Mouse (Mus musculus): ENCODE data around the gene Leng1. TPM values are rescaled to one million over a fixed set of nuclear protein-coding genes. Genes with fewer than 3 reads are reported as not detected.
"Not testable (repeated sequence)": the region's sequence is repeated elsewhere in the genome, so short reads cannot be mapped to it uniquely, and the experiment has no call there.

The Leng1 gene
- 23.4 and 24.6 TPM in 2 replicates for polyA plus RNA-seq (2016; fragmentation: Nextera tagmentation; extraction: Ambion mirVana)

DNA sequence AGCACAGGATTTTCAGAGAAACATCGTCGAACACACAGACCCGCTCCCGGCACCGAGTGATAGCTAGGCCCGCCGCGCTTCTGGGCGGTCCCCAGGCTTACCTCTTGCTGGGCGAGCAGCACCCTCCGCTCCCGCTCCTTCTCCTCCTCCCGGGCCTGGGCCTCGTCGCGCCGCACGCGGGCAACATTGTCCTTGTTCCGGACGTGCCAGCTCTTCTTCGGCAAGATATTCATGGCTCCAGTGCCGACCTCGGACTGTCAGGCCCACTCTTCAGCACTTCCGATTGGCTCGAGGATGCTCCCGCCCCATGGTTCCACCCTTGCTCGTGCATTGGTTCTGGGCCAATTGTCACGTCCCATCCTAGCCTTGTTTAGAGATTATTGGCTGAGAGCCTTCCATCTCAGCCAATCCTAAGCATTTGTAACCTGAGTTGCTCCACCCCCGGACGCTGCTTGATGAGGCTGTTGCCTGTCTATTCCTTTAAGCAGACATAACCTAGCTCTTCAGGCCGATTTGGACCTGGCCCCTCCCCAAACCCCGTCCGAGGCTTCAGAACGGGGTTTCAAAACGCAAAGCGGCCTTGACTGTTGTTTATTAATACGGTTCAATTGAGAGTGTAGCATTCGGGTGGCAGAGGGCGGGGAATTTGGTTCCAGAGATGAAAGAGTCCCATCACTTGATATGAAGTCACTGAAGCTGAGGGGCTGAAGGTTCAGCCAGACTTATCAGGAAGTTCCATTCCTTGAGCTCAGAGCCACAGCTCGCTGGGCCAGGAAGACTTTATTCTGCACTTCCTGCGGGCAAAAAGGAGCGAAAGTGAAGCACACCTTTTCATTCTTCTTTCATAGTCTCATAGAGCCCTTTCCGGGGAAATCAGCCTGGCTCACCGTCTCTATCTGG is at the start of gene Leng1:
TSS of gene Leng1 (minus strand) at position 626 of the 900 bp plus-strand sequence.
- WGBS, result 4% methylated on average over 45 of the region's 45 CpGs

GRCm38 (mm10) chr7:3715249-3715648 is 49.6 kb upstream of the Leng1 start:
- ATAC-seq (ENCODE audit: insufficient number of reproducible peaks, insufficient read depth, low FRiP score, low TSS enrichment), result no peak
- no peaks in the 10 kb centered on the region for H3K27me3 ChIP-seq
- no peak overlapping the region for H3K27ac ChIP-seq
- 54% methylated on average over 1 of the region's 1 CpGs for WGBS
- H3K4me3 ChIP-seq, result no peak overlapping the region
- no peaks in the 10 kb centered on the region for H3K36me3 ChIP-seq
- no peaks in the 10 kb centered on the region for H3K4me1 ChIP-seq
- H3K4me2 ChIP-seq (replicated peaks), result no peak overlapping the region
- H3K9ac ChIP-seq, result no peak overlapping the region
- no peaks in the 10 kb centered on the region for H3K9me3 ChIP-seq

More for the DNA sequence above, at the start of gene Leng1:
- Histone ChIP-seq H3K4me1 (peaks cover 11% of the 10 kb centered on the region), H3K4me3 (peak within 1 kb of the TSS; percentile 72), H3K27ac (peak within 1 kb of the TSS; percentile 88), H3K36me3 (peaks cover 26% of the 10 kb centered on the region), H3K9ac (peak within 1 kb of the TSS; percentile 79), H3K4me2 (replicated peaks) (peak within 1 kb of the TSS; percentile 73), H3K27me3 (no peaks in the 10 kb centered on the region), H3K9me3 (no peaks in the 10 kb centered on the region)
- ATAC-seq (ENCODE audit: insufficient number of reproducible peaks, insufficient read depth, low FRiP score, low TSS enrichment), result peak; percentile 97

DNA sequence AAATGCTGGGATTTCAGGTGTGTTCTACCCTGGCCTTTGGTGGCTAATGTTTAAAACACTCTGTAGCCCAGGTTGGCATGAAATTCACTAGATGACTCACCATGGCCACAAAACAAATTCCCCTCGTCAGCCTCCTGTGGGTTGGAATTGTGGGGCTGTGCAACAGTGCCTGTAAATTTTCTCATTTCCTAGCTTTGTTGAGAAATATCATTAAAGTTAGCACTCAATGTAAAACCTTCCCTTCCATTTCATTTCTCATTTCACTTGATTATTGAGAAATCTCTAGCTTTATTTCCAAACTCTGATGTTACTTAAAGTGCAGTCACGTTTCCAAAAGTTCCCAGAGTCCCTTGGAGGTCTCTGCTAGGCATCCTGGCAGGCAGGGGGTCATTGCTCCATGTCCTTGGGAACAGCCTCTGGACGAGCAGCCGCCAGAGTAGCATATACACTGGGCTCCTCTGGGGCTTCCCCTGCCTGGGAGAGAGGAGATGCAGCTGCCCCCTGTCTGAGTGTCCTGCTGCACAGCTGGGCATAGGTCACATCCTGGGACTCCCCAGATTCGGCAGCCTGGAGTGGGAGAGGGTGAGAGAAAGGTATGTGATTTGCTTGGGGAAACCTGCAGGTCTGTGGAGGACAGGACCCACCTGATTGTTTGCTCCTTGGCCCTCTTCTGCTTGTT is 46.8 kb upstream of the Leng1 start:
- H3K4me1 ChIP-seq, result no peaks in the 10 kb centered on the region
- peaks cover 9% of the 10 kb centered on the region; the same call in 1 of the 2 replicates for H3K36me3 ChIP-seq
- H3K4me2 ChIP-seq (replicated peaks), result no peak overlapping the region
- H3K4me3 ChIP-seq, result no peak overlapping the region
- H3K9me3 ChIP-seq, result no peaks in the 10 kb centered on the region
- ATAC-seq (ENCODE audit: insufficient number of reproducible peaks, insufficient read depth, low FRiP score, low TSS enrichment), result no peak
- WGBS, result 43% methylated on average over 5 of the region's 5 CpGs
- no peak overlapping the region for H3K27ac ChIP-seq
- no peak overlapping the region for H3K9ac ChIP-seq
- no peaks in the 10 kb centered on the region for H3K27me3 ChIP-seq

- Histone ChIP-seq H3K36me3 (peaks cover 26% of the 10 kb centered on the region), H3K9me3 (no peaks in the 10 kb centered on the region), H3K27me3 (no peaks in the 10 kb centered on the region), H3K4me3 (no peak overlapping the region), H3K4me1 (peaks cover 5% of the 10 kb centered on the region), H3K27ac (no peak overlapping the region), H3K4me2 (replicated peaks) (no peak overlapping the region), H3K9ac (no peak overlapping the region)
- WGBS, result 88% methylated on average over 1 of the region's 1 CpGs
- no peak for ATAC-seq (ENCODE audit: insufficient number of reproducible peaks, insufficient read depth, low FRiP score, low TSS enrichment)
Observed at GRCm38 (mm10) chr7:3709000-3709399, 43.4 kb upstream of the Leng1 start.

DNA sequence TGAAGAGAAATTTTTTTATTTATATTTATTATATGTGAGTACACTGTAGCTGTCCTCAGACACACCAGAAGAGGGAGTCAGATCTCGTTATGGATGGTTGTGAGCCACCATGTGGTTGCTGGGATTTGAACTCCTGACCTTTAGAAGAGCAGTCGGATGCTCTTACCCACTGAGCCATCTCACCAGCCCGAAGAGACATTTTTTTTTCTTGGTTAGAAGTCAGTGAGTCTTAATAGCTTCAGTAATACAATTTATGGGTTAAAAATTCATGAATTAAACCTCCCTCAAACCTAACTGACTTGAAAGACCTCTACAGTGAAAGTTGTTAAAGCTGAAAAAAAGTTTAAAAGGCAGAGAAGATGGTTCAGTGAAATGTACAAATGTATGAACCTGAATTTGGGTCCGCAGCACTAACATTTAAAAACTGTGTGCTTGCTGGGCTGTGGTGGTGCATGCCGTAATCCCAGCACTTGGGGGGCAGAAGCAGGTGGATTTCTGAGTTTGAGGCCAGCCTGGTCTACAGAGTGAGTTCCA is 42.9 kb upstream of the Leng1 start:
- not testable (repeated sequence) for H3K9me3 ChIP-seq; H3K4me3 ChIP-seq; H3K27ac ChIP-seq; H3K9ac ChIP-seq; H3K4me1 ChIP-seq; H3K4me2 ChIP-seq (replicated peaks); H3K27me3 ChIP-seq; ATAC-seq (ENCODE audit: insufficient number of reproducible peaks, insufficient read depth, low FRiP score, low TSS enrichment)
- peaks cover 26% of the 10 kb centered on the region for H3K36me3 ChIP-seq
- 37% methylated on average over 5 of the region's 5 CpGs for WGBS

DNA sequence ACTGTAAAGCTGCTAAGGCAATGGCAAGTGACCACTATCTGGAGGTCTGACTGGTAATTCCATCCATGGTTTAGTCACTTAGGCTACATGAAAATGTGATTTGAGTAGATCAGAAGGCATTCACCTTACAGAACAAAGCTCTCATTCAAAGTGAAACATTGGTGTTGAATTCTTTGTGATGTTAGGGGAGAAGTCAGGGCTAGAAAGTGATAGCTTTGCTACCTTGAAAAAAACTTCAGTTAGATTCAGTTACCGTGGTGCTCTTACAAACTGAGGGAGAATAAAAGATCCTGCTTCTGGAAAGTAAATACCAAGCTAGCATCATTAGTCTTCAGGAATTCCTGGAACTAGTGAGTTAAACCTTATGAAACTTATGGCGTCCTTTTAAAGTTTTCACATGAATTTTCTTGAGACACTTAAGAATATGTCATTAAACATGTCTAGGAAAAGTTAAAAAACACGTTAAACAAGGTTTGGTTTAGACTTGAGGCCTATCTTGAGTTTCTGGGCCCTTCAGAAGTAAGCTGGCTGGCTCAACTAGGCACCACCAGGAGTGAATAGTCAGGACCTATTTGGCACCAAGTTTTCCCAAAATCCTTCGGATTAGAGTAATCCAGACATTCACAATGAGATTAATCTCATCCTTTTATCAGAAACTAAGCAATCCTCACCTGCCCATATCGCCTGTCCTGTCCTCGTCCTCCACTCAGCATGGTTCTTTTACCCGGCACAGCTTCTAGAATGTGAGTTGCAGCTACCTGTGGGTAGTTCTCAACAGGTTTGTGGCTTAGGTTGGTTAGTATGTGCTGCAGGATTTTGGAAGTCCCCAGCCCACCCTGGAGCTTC is 42.2 kb upstream of the Leng1 start:
- ATAC-seq (ENCODE audit: insufficient number of reproducible peaks, insufficient read depth, low FRiP score, low TSS enrichment), result no peak

DNA sequence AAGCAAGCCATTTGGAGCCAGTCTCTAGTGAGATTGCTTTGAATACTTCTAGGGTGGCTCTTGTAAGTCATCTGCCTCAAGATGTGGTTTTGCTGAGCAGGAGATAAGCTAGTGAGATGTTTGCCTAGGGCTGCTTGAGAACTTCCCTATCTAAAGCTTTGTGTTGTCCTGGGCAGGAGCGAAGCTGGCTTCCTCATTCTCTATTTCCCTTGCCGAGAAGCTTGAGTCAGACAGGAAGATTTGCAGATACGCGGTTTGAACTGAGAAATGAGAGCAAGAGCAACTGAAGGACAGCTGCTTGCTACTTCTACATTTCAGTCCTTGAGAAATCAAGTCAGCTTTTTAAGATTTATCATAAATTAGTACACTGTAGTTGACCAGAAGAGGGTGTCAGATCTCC is 41.4 kb upstream of the Leng1 start:
- Histone ChIP-seq H3K27ac (no peak overlapping the region), H3K36me3 (peaks cover 26% of the 10 kb centered on the region), H3K27me3 (no peaks in the 10 kb centered on the region), H3K4me3 (no peak overlapping the region), H3K9ac (no peak overlapping the region), H3K4me1 (peaks cover 5% of the 10 kb centered on the region), H3K4me2 (replicated peaks) (peak overlapping the region; percentile 73), H3K9me3 (no peaks in the 10 kb centered on the region)
- ATAC-seq (ENCODE audit: insufficient number of reproducible peaks, insufficient read depth, low FRiP score, low TSS enrichment), result no peak
- 63% methylated on average over 4 of the region's 4 CpGs for WGBS

More for the DNA sequence above, 42.2 kb upstream of the Leng1 start:
- Histone ChIP-seq H3K9me3 (no peaks in the 10 kb centered on the region), H3K9ac (no peak overlapping the region), H3K4me2 (replicated peaks) (no peak overlapping the region), H3K27ac (no peak overlapping the region), H3K27me3 (no peaks in the 10 kb centered on the region), H3K4me1 (peaks cover 5% of the 10 kb centered on the region), H3K36me3 (peaks cover 26% of the 10 kb centered on the region), H3K4me3 (no peak overlapping the region)
- WGBS, result 25% methylated on average over 7 of the region's 7 CpGs

DNA sequence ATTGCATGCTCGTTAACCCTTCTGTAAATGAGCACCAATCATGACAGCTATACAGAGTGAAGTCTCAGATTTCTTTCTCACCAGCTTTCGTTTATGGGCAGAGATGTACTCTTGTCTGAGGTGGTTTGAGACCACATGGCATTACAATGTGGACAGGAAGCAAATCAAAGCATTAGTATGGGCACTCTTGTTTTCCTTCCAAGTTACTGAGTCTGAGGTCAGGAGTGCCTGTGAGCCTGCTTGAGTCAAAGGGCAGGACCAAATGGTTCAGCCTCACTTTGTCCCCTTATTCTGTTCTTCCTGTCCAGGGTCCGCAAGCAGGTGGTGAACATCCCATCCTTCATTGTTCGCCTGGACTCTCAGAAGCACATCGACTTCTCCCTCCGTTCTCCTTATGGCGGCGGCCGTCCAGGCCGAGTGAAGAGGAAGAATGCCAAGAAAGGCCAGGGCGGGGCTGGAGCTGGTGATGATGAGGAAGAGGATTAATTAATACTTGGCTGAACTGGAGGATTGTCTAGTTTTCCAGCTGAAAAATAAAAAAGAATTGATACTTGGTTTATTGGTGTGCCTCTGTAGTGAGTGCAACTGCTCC is 40.8 kb upstream of the Leng1 start:
- peak overlapping the region; percentile 93 for H3K4me3 ChIP-seq
- H3K27ac ChIP-seq, result peak overlapping the region; percentile 57; the same call in 1 of the 2 replicates
- peak overlapping the region; percentile 94 for H3K9ac ChIP-seq
- WGBS, result 62% methylated on average over 11 of the region's 11 CpGs
- H3K4me1 ChIP-seq, result peaks cover 5% of the 10 kb centered on the region
- no peaks in the 10 kb centered on the region for H3K27me3 ChIP-seq
- H3K4me2 ChIP-seq (replicated peaks), result peak overlapping the region; percentile 73
- H3K36me3 ChIP-seq, result peaks cover 26% of the 10 kb centered on the region
- no peak for ATAC-seq (ENCODE audit: insufficient number of reproducible peaks, insufficient read depth, low FRiP score, low TSS enrichment)
- no peaks in the 10 kb centered on the region for H3K9me3 ChIP-seq

DNA sequence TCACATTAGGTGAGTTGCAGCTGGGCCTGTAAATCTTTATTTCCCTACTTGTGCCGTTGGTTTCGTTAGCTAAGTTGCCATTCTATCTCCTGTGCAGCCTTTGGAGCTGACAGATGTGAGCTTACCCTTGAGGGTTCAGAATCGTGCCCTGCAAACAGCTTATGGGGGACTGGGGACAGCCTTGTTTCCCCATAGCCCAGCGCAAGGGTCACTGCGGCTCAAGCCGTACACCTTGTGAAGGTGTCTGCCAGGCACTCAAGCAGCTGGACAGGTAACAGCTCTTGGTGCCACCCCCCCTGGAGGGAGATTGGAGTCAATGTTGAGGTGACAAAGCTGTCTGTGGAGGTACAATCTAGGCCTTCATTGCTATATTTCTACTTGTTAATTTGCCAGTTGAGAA is 40.3 kb upstream of the Leng1 start:
- Histone ChIP-seq H3K4me1 (peaks cover 5% of the 10 kb centered on the region), H3K4me3 (peak overlapping the region; percentile 93), H3K4me2 (replicated peaks) (peak overlapping the region; percentile 73), H3K9ac (peak overlapping the region; percentile 94), H3K27ac (peak overlapping the region; percentile 57; the same call in 1 of the 2 replicates), H3K36me3 (peaks cover 30% of the 10 kb centered on the region), H3K9me3 (no peaks in the 10 kb centered on the region), H3K27me3 (no peaks in the 10 kb centered on the region)
- no peak for ATAC-seq (ENCODE audit: insufficient number of reproducible peaks, insufficient read depth, low FRiP score, low TSS enrichment)
- 37% methylated on average over 6 of the region's 6 CpGs for WGBS

DNA sequence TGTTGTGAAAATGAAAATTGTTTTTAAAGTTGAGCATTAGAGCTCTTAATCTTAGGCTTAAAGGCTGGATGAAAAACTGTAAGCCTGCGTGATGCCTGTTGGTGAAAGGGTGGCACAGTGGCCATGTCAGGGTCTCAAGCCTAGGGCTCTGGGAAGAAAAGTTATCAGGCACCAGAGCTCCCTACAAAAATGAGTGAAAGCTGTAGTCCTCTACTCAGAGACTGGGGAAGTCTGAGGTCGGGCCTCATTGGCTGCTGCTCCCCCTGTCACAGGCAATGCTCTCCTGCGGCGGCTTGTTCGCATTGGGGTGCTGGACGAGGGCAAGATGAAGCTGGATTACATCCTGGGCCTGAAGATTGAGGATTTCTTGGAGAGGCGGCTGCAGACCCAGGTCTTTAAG is 39.8 kb upstream of the Leng1 start:
- not testable (repeated sequence) for ATAC-seq (ENCODE audit: insufficient number of reproducible peaks, insufficient read depth, low FRiP score, low TSS enrichment); H3K27me3 ChIP-seq; H3K9me3 ChIP-seq; H3K4me1 ChIP-seq
- Histone ChIP-seq H3K36me3 (peaks cover 34% of the 10 kb centered on the region), H3K27ac (peak overlapping the region; percentile 94; the same call in 1 of the 2 replicates), H3K9ac (peak overlapping the region; percentile 94), H3K4me2 (replicated peaks) (peak overlapping the region; percentile 73), H3K4me3 (peak overlapping the region; percentile 93)
- WGBS, result 3% methylated on average over 7 of the region's 7 CpGs

DNA sequence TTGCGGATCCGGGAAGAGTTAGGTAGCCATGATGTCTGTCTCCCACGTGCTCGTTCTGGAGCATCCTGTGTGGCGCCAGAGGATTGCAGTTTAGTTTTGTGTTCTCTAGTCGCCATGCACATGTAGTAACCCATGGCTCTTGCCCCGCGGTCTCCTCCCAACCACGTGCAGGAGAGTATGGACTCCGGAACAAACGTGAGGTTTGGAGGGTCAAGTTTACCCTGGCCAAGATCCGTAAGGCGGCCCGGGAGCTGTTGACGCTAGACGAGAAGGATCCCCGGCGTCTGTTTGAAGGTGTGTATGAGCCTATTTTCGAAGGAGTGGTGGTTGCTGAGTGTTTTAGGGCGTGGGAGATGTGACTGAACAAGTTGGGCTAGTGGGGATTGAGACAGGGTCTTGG is 38.8 kb upstream of the Leng1 start:
- H3K36me3 ChIP-seq, result peaks cover 44% of the 10 kb centered on the region
- H3K9ac ChIP-seq, result peak overlapping the region; percentile 94
- peak overlapping the region; percentile 73 for H3K4me2 ChIP-seq (replicated peaks)
- under 1% methylated on average over 20 of the region's 20 CpGs for WGBS
- H3K9me3 ChIP-seq, result no peaks in the 10 kb centered on the region
- peak overlapping the region; percentile 94 for H3K27ac ChIP-seq
- peak overlapping the region; percentile 93 for H3K4me3 ChIP-seq
- peaks cover 5% of the 10 kb centered on the region for H3K4me1 ChIP-seq
- no peaks in the 10 kb centered on the region for H3K27me3 ChIP-seq
- peak; percentile 43; the same call in 1 of the 2 replicates for ATAC-seq (ENCODE audit: insufficient number of reproducible peaks, insufficient read depth, low FRiP score, low TSS enrichment)
